Mouse (Mus musculus) spleen, adult 2 months (tissue): ENCODE data around the gene Immt. TPM values are rescaled to one million over a fixed set of nuclear protein-coding genes. Genes with fewer than 3 reads are reported as not detected.

ENCODE experiments used
- polyA plus RNA-seq: library from polyadenylated mRNA; depleted of rRNA; stranded (reverse); fragments of >200 nt; gene quantifications from 2 replicates; pipeline ENCODE4 v1.2.3, GENCODE M21; 2012; rRNA removed

Immt gene
- polyA plus RNA-seq, 1 experiment, result 17.2 TPM

Other genes with a start within 250 kb of the Immt start
- gene Kdm3a, start 198.3 kb upstream of the Immt start, polyA plus RNA-seq, result 8.1 and 9.9 TPM in 2 replicates
- 0.49 and 0.63 TPM in 2 replicates for gene Reep1, start 123.8 kb upstream of the Immt start, polyA plus RNA-seq
- 3.1 and 3.6 TPM in 2 replicates for gene Mrpl35, start 4.4 kb upstream of the Immt start, polyA plus RNA-seq
- gene Ptcd3, start 77.4 kb downstream of the Immt start, polyA plus RNA-seq, result 6.6 and 8.9 TPM in 2 replicates
- gene Polr1a, start 77.7 kb downstream of the Immt start, polyA plus RNA-seq, result 16.3 TPM in 2 replicates